Mouse (Mus musculus): ENCODE results near the gene Lamtor3. TPM values are rescaled to one million over a fixed set of nuclear protein-coding genes. Genes with fewer than 3 reads are reported as not detected.
"Not testable (repeated sequence)": the region's sequence is repeated elsewhere in the genome, so short reads cannot be mapped to it uniquely, and the experiment has no call there.

Lamtor3 gene
- polyA plus RNA-seq, 1 experiment from 2014 or later, result 131 TPM

GRCm38 (mm10) chr3:137950191-137950885 is 32.0 kb downstream of the Lamtor3 start:
- ATAC-seq (replicated peaks; ENCODE audit: low FRiP score, low read depth) (no peak), DNase-seq (ENCODE audit: low spot score) (no peak)
- Histone ChIP-seq H3K9me3 (replicated peaks; ENCODE audit: low read length) (no peaks in the 10 kb centered on the region), H3K36me3 (ENCODE audit: insufficient read depth, low read length) (no peaks in the 10 kb centered on the region), H3K4me3 (replicated peaks; ENCODE audit: low read depth, low read length) (no peak overlapping the region), H3K27me3 (ENCODE audit: insufficient read depth, low read length) (no peaks in the 10 kb centered on the region), H3K9ac (ENCODE audit: low read depth, low read length) (no peak overlapping the region), H3K27ac (no peak overlapping the region), H3K4me2 (ENCODE audit: low read length) (no peak overlapping the region), H3K4me1 (replicated peaks; ENCODE audit: insufficient read depth, low read length) (no peaks in the 10 kb centered on the region)
- no peak for TF ChIP-seq CTCF (IDR thresholded peaks at IDR 0.05; ENCODE audit: low read depth)
- 85% methylated on average over 10 of the region's 10 CpGs for WGBS

GRCm38 (mm10) chr3:137951302-137951701 is 33.0 kb downstream of the Lamtor3 start:
- WGBS, result 87% methylated on average over 3 of the region's 3 CpGs
- not testable (repeated sequence) for ATAC-seq (replicated peaks; ENCODE audit: low FRiP score, low read depth); DNase-seq (ENCODE audit: low spot score); H3K9me3 ChIP-seq (replicated peaks; ENCODE audit: low read length); H3K4me3 ChIP-seq (replicated peaks; ENCODE audit: low read depth, low read length); H3K36me3 ChIP-seq (ENCODE audit: insufficient read depth, low read length); H3K4me1 ChIP-seq (replicated peaks; ENCODE audit: insufficient read depth, low read length); H3K4me2 ChIP-seq (ENCODE audit: low read length); H3K27me3 ChIP-seq (ENCODE audit: insufficient read depth, low read length); H3K9ac ChIP-seq (ENCODE audit: low read depth, low read length); H3K27ac ChIP-seq

GRCm38 (mm10) chr3:137951819-137952218 is 33.5 kb downstream of the Lamtor3 start:
- Histone ChIP-seq H3K4me3 (replicated peaks; ENCODE audit: low read depth, low read length) (no peak overlapping the region), H3K9ac (ENCODE audit: low read depth, low read length) (no peak overlapping the region), H3K27me3 (ENCODE audit: insufficient read depth, low read length) (no peaks in the 10 kb centered on the region), H3K9me3 (replicated peaks; ENCODE audit: low read length) (no peaks in the 10 kb centered on the region), H3K27ac (peak overlapping the region; percentile 42; the same call in 1 of the 2 replicates), H3K4me2 (ENCODE audit: low read length) (no peak overlapping the region), H3K4me1 (replicated peaks; ENCODE audit: insufficient read depth, low read length) (0 out of 2 replicates have a peak, but pooled peaks cover 5% of the 10 kb centered on the region), H3K36me3 (ENCODE audit: insufficient read depth, low read length) (no peaks in the 10 kb centered on the region)
- WGBS, result 40% methylated on average over 7 of the region's 7 CpGs
- ATAC-seq (replicated peaks; ENCODE audit: low FRiP score, low read depth) (peak; percentile 33; the same call in 1 of the 2 replicates), DNase-seq (ENCODE audit: low spot score) (no peak)
- no peak for TF ChIP-seq CTCF (IDR thresholded peaks at IDR 0.05; ENCODE audit: low read depth)

DNA sequence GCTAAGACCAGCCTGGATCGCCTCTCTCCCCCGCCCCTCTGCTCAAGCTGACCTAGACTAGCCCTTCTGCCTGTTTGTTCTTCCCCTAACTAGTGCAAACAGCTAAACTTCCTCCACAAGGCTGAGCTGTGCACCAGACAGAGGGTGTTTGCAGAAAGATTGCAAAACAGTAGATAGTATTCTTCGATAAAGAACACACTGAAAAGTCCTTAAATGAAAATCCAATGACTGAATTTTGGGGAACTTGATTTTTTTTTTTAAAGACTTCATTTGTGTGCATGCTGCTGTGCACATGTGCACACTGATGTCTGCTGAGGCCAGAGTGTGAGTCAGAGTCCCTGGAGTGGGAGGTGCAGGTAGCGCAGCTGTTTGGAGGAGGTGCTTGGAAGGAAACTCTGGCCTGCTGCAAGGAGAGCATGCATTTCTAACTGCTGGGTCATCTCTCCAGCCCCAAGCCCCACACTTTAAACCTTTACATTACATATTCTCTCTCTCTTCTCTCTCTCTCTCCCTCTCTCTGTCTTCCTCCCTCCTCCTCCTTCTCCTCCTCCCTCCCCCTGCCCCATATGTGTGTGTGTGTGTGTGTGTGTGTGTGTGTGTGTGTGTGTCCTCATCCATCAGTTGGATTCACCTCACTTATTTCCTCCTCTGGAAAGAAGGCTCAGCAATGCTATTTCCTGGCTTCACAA is 34.1 kb downstream of the Lamtor3 start:
- H3K4me2 ChIP-seq (ENCODE audit: low read length), result no peak overlapping the region
- ATAC-seq (replicated peaks; ENCODE audit: low FRiP score, low read depth) (peak; percentile 79; the same call in 1 of the 2 replicates), DNase-seq (ENCODE audit: low spot score) (peak; percentile 53)
- no peaks in the 10 kb centered on the region for H3K9me3 ChIP-seq (replicated peaks; ENCODE audit: low read length)
- 0 out of 2 replicates have a peak overlapping the region, but pooled peaks have one; percentile 42 for H3K27ac ChIP-seq
- 52% methylated on average over 4 of the region's 4 CpGs for WGBS
- 0 out of 2 replicates have a peak, but pooled peaks cover 5% of the 10 kb centered on the region for H3K4me1 ChIP-seq (replicated peaks; ENCODE audit: insufficient read depth, low read length)
- TF ChIP-seq CTCF (IDR thresholded peaks at IDR 0.05; ENCODE audit: low read depth), result no peak
- no peaks in the 10 kb centered on the region for H3K27me3 ChIP-seq (ENCODE audit: insufficient read depth, low read length)
- no peaks in the 10 kb centered on the region for H3K36me3 ChIP-seq (ENCODE audit: insufficient read depth, low read length)
- H3K9ac ChIP-seq (ENCODE audit: low read depth, low read length), result no peak overlapping the region
- no peak overlapping the region for H3K4me3 ChIP-seq (replicated peaks; ENCODE audit: low read depth, low read length)

- TF ChIP-seq CTCF (IDR thresholded peaks at IDR 0.05; ENCODE audit: low read depth), result no peak
- Histone ChIP-seq H3K27me3 (ENCODE audit: insufficient read depth, low read length) (no peaks in the 10 kb centered on the region), H3K4me2 (ENCODE audit: low read length) (no peak overlapping the region), H3K4me1 (replicated peaks; ENCODE audit: insufficient read depth, low read length) (0 out of 2 replicates have a peak, but pooled peaks cover 5% of the 10 kb centered on the region), H3K27ac (no peak overlapping the region), H3K4me3 (replicated peaks; ENCODE audit: low read depth, low read length) (no peak overlapping the region), H3K9ac (ENCODE audit: low read depth, low read length) (no peak overlapping the region), H3K9me3 (replicated peaks; ENCODE audit: low read length) (no peaks in the 10 kb centered on the region), H3K36me3 (ENCODE audit: insufficient read depth, low read length) (no peaks in the 10 kb centered on the region)
- 64% methylated on average over 14 of the region's 14 CpGs for WGBS
- peak; percentile 60 for DNase-seq (ENCODE audit: low spot score)
- ATAC-seq (replicated peaks; ENCODE audit: low FRiP score, low read depth), result no peak; the same call in 1 of the 2 replicates
Observed at GRCm38 (mm10) chr3:137952914-137953880, 34.9 kb downstream of the Lamtor3 start.
